8 mouse cellular contexts compared by ENCODE assay signal in the genomic region with DNA sequence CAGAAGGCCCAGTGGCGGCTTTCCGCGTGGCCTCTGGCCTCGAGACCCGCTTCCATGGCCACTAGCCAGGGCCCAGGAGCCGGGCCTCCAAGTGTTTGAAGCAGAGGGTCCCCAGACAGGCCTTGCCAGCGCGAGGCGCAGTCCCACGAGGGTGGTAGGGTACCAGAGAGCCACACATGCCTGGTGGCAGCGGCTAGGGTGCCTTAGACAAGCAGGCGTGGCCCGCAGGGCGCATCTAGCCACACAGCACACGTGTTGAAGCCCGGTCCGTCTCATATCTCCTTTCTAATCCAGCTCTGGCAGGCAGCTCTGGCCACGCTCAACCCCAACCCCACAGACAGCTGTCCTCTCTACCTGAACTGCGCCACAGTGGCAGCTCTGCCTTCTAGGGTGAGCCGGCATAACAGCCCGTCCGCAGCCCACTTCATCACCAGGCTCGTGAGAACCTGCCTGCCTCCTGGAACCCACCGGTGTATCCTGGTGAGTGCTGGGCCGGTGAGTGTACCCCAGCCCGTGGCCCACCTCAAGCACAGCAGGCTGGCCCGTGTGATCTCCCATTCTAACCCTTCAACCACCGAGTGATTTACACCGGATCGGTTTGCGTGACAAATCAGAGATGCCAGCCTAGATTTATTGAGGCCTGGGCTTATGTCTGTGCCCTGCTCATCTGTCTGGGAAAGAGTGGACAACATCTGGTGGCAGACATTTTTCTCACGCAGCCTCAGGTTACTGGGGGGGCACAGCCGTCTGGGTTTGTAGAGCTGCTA. TPM values are rescaled to one million over a fixed set of nuclear protein-coding genes. Genes with fewer than 3 reads are reported as not detected.
A peak's percentile ranks its signal among the peaks of the same experiment; 100 is the strongest.
DNase-seq lines count a peak whose midpoint lies in the region; ATAC-seq and TF ChIP-seq lines count a peak whose summit lies in the region.

No protein-coding gene starts in this region.

- no peak for TF ChIP-seq POLR2A in lung, adult 2 months (IDR thresholded peaks at IDR 0.05; ENCODE audit: borderline replicate concordance, extremely low read depth, low read depth, low read length)

- no peak for TF ChIP-seq CTCF in lung, adult 2 months (IDR thresholded peaks at IDR 0.05; ENCODE audit: insufficient read depth, low read length)

- peaks cover 2% of the 10 kb centered on the region; the same call in 1 of the 2 replicates for H3K36me3 ChIP-seq in forebrain, embryonic 12.5 days (replicated peaks)
- no peaks in the 10 kb centered on the region for H3K36me3 ChIP-seq in hindbrain, embryonic 16.5 days (ENCODE audit: control insufficient read depth, insufficient read depth, low read length)
- H3K36me3 ChIP-seq in neural tube, embryonic 15.5 days: no peaks in the 10 kb centered on the region

- H3K4me1 ChIP-seq in forebrain, embryonic 12.5 days: peaks cover 17% of the 10 kb centered on the region
- H3K4me1 ChIP-seq in hindbrain, embryonic 16.5 days (ENCODE audit: control insufficient read depth, insufficient read depth, low read depth, low read length): peaks cover 6% of the 10 kb centered on the region; the same call in 1 of the 2 replicates
- H3K4me1 ChIP-seq in lung, adult 2 months (ENCODE audit: control insufficient read depth, insufficient read depth, low read length): peaks cover 7% of the 10 kb centered on the region
- peaks cover 13% of the 10 kb centered on the region; the same call in 1 of the 2 replicates for H3K4me1 ChIP-seq in neural tube, embryonic 15.5 days

- peak overlapping the region; percentile 91 for H3K4me2 ChIP-seq in forebrain, embryonic 12.5 days
- H3K4me2 ChIP-seq in hindbrain, embryonic 16.5 days (ENCODE audit: low read length): peak overlapping the region; percentile 60
- peak overlapping the region; percentile 68 for H3K4me2 ChIP-seq in neural tube, embryonic 15.5 days

- DNase-seq in adrenal gland, postnatal 4 days (ENCODE audit: low spot score in 2 of 2): peak; percentile 24 to 27
- no peak for DNase-seq in adrenal gland, postnatal 10 days
- peak; percentile 27 for DNase-seq in MEL-GATA-1-ER (ENCODE audit: extremely low read depth, low read depth)
- DNase-seq in lung, adult 2 months: peak; percentile 62
- no peak for DNase-seq in layer of hippocampus, adult 9-10 months (ENCODE audit: low spot score)

- WGBS in forebrain, embryonic 12.5 days: 54% methylated on average over 33 of the region's 33 CpGs
- WGBS in hindbrain, embryonic 16.5 days: 52% methylated on average over 33 of the region's 33 CpGs
- WGBS in lung, adult 2 months: 40% methylated on average over 33 of the region's 33 CpGs
- 37% methylated on average over 33 of the region's 33 CpGs for WGBS in neural tube, embryonic 15.5 days

- peak overlapping the region; percentile 54 for H3K4me3 ChIP-seq in forebrain, embryonic 12.5 days (replicated peaks)
- H3K4me3 ChIP-seq in hindbrain, embryonic 16.5 days (ENCODE audit: low read length): peak overlapping the region; percentile 47
- peak overlapping the region; percentile 58 for H3K4me3 ChIP-seq in lung, adult 2 months (replicated peaks; ENCODE audit: extremely low read depth, low read depth, low read length)
- H3K4me3 ChIP-seq in neural tube, embryonic 15.5 days (replicated peaks): peak overlapping the region; percentile 41

- H3K27ac ChIP-seq in forebrain, embryonic 12.5 days: peak overlapping the region; percentile 42; the same call in 1 of the 2 replicates
- peak overlapping the region; percentile 41 for H3K27ac ChIP-seq in hindbrain, embryonic 16.5 days (ENCODE audit: low read depth, low read length)
- peak overlapping the region; percentile 48; the same call in 1 of the 2 replicates for H3K27ac ChIP-seq in neural tube, embryonic 15.5 days (replicated peaks)

- no peaks in the 10 kb centered on the region for H3K27me3 ChIP-seq in forebrain, embryonic 12.5 days
- H3K27me3 ChIP-seq in hindbrain, embryonic 16.5 days (replicated peaks; ENCODE audit: control insufficient read depth, insufficient read depth, low read length): no peaks in the 10 kb centered on the region
- 0 out of 2 replicates have a peak, but pooled peaks cover 3% of the 10 kb centered on the region for H3K27me3 ChIP-seq in neural tube, embryonic 15.5 days (replicated peaks)

- peak; percentile 7; the same call in 1 of the 2 replicates for ATAC-seq in forebrain, embryonic 12.5 days (ENCODE audit: low FRiP score)
- ATAC-seq in hindbrain, embryonic 16.5 days: peak; percentile 43
- ATAC-seq in neural tube, embryonic 15.5 days (ENCODE audit: low FRiP score): peak; percentile 42; the same call in 1 of the 2 replicates

- H3K9me3 ChIP-seq in forebrain, embryonic 12.5 days: no peaks in the 10 kb centered on the region
- no peaks in the 10 kb centered on the region for H3K9me3 ChIP-seq in hindbrain, embryonic 16.5 days (ENCODE audit: control insufficient read depth, low read length)
- H3K9me3 ChIP-seq in neural tube, embryonic 15.5 days (replicated peaks): no peaks in the 10 kb centered on the region

- peak overlapping the region; percentile 87 for H3K9ac ChIP-seq in forebrain, embryonic 12.5 days
- peak overlapping the region; percentile 74 for H3K9ac ChIP-seq in hindbrain, embryonic 16.5 days (ENCODE audit: low read depth, low read length)
- peak overlapping the region; percentile 57 for H3K9ac ChIP-seq in neural tube, embryonic 15.5 days (replicated peaks)

RNA-seq across cellular contexts. Expression of a gene that starts 0.8 kb away (rescaled TPM):
- total RNA-seq in adrenal gland, postnatal 4 days (2021): 10 to 100 TPM; 88.2 to 90.6 TPM
- 10 to 100 TPM; 67.9 to 82.2 TPM for total RNA-seq in adrenal gland, postnatal 10 days (2021)
- polyA plus RNA-seq in forebrain, embryonic 12.5 days (2016; fragmentation: Nextera tagmentation; extraction: Ambion mirVana): 26.4 and 26.7 TPM in 2 replicates
- polyA plus RNA-seq in hindbrain, embryonic 16.5 days (2015; fragmentation: Nextera tagmentation; extraction: Ambion mirVana): 15.2 and 18.1 TPM in 2 replicates
- 116 and 117 TPM in 2 replicates for polyA plus RNA-seq in lung, adult 2 months (2012; rRNA removed)
- polyA plus RNA-seq in neural tube, embryonic 15.5 days (2015; fragmentation: Nextera tagmentation; extraction: Ambion mirVana): 14.1 and 26.0 TPM in 2 replicates

RNA-seq across cellular contexts. Expression of a gene that starts 34.9 kb away (rescaled TPM):
- total RNA-seq in adrenal gland, postnatal 4 days (2021): 10 to 100 TPM; 42.0 to 54.8 TPM
- 10 to 100 TPM; 30.9 to 37.5 TPM for total RNA-seq in adrenal gland, postnatal 10 days (2021)
- polyA plus RNA-seq in forebrain, embryonic 12.5 days (2016; fragmentation: Nextera tagmentation; extraction: Ambion mirVana): 15.1 and 15.3 TPM in 2 replicates
- polyA plus RNA-seq in hindbrain, embryonic 16.5 days (2015; fragmentation: Nextera tagmentation; extraction: Ambion mirVana): 11.2 and 12.1 TPM in 2 replicates
- polyA plus RNA-seq in lung, adult 2 months (2012; rRNA removed): 35.0 and 43.1 TPM in 2 replicates
- 10.4 and 10.9 TPM in 2 replicates for polyA plus RNA-seq in neural tube, embryonic 15.5 days (2015; fragmentation: Nextera tagmentation; extraction: Ambion mirVana)

Comparison
In these comparisons a context has a peak if more than half of its experiments do, and no peak if none do; other contexts are left out.
1. DNase-seq: peak in adrenal gland, postnatal 4 days (2 of 2), MEL-GATA-1-ER (single experiment) and lung, adult 2 months (single experiment); none in adrenal gland, postnatal 10 days (single experiment) and layer of hippocampus, adult 9-10 months (single experiment).
2. Peak in every context shown above with its lines, with median percentiles within 50 percentile points of each other: ATAC-seq, H3K27ac ChIP-seq, H3K4me2 ChIP-seq, H3K4me3 ChIP-seq and H3K9ac ChIP-seq.